Mouse (Mus musculus): Measurements from ENCODE around the gene Herc6.

DNA sequence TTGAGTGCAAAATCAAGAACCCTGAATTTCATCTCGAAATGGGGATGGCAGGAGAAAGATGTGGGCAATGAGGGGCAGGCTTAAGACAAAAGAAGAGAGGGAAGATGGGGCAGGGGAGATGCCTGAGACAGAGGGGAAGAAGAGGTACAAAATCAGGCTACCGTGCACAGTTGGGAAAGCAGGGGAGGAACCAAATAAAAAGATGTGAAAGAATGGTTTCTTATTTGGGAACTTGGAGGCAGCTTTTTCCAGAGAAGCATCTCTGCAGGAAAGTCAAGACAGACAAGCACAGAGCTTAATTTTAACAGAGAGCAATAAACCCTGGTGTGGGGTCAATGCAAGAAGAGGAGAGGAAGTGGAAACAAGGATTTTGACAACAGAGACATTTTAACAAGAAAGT, 27.2 kb downstream of the Herc6 start:
- TF ChIP-seq CTCF (IDR thresholded peaks at IDR 0.05; ENCODE audit: low read depth, low read length) (no peak), GATA1 (IDR thresholded peaks at IDR 0.05; ENCODE audit: borderline replicate concordance, low read length) (no peak), GATA2 (IDR thresholded peaks at IDR 0.05; ENCODE audit: borderline replicate concordance, low read depth, low read length) (no peak)

All from G1E (cell line).